Mouse (Mus musculus) Muller cell, postnatal 12 days (primary cell): ENCODE results near the gene Btk.

Experiments used
- DNase-seq: peaks from one replicate; pipeline ENCODE4 v3.0.0-alpha.2; 2015; ENCODE audit errors: inconsistent ontology term

The Btk gene

DNA sequence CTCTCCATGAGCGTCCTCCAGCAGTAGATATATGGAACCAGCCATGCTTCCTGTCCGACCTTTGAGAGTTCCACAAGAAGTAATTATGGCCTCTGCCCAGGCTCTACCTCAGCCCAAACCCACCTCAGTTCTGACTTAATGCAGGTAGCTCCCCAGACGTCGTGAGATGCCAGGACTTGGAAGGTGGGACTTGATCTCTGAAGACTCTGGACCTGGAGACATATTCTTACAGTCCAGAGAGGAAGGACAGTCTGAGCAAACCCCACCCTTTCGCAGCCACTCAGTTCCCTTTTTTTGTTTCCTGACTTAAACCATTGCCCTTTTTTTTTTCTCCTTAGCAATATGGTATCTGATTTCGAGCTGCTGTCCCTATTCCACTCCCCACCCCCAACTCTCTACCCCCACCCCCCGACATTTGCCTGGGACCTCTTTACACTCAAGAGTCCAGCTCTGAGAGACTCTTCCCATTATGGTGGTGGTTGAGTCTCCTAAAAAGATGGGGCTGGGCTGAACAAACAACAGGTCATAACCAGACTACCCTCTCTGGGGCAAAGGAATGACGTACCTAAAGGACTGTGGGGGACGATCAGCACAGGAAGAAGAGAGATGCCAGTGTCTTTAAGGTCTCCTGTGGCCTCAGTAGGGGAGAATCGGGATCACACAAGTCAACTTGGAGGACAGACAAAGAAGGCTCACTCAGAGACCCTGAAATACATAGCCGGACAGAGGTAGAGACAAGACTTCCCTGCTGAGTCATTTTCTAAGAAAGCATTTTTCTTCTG is at the start of gene Btk:
TSS of gene Btk (minus strand) at position 683 of the 782 bp plus-strand sequence.
- no peak for DNase-seq

DNA sequence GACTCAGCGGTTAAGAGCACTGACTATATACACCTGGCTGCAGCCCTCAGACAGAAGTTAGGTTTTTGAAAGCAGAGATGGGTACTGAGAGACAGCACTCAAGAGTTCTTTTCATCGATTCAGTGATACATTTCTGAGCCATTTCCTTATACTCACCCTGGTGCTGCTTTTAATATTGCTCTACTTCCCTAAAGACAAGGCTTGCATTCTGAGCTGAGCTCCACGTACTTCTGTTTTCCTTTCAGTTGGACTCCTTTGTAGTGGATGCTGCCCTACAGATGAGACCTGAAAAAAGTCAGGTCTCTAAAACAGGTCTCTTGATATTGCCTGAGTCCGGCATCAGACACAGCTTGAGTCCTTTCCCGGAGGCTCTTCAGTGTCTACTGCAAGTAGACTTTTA is 49.3 kb upstream of the Btk start:
- DNase-seq = no peak

DNA sequence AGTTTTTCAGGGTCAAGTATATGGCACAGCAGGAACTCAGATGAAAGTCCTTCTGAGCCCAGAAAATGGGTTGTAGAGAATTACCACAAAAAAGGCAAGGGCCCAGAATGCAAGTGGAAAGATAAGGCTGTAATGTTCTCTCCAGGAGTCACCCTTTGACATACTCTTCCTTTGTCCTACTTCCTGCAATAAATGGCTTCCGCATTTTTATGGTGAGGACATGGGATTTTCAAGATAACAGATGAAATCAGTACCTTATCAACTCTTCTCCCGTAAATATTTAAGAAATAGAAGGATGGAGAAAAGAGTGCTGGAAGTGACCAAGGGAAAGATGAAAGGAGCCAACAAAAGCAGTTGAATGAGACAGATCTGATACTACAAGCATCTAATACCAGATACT is 44.8 kb upstream of the Btk start:
- no peak for DNase-seq

DNA sequence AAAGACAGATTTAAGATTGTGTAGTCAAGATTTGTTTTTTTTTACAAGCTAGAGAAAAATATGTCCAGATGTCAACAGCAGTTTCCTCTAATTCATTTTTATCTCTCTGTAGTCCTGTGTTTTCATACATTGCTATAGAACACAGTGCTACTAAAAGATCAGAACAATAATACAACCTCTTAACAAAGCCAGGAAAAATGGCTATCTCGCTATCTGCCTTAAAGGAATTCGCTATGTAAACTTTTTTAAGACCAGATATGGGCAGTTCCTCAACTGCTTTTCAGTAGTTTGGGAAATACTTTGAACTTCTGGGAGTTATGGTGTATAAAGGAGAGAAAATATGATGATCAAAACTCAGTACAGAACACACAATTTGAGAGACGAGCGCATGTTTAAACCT is 40.0 kb upstream of the Btk start:
- no peak for DNase-seq

- DNase-seq = no peak
Measured at GRCm38 (mm10) chrX:134621685-134622084, 38.3 kb upstream of the Btk start.

- no peak for DNase-seq
Measured at GRCm38 (mm10) chrX:134620254-134620865, 37.0 kb upstream of the Btk start.

- DNase-seq = no peak
Measured at GRCm38 (mm10) chrX:134619695-134620094, 36.3 kb upstream of the Btk start.

- no peak for DNase-seq
Measured at GRCm38 (mm10) chrX:134614306-134614705, 30.9 kb upstream of the Btk start.

DNA sequence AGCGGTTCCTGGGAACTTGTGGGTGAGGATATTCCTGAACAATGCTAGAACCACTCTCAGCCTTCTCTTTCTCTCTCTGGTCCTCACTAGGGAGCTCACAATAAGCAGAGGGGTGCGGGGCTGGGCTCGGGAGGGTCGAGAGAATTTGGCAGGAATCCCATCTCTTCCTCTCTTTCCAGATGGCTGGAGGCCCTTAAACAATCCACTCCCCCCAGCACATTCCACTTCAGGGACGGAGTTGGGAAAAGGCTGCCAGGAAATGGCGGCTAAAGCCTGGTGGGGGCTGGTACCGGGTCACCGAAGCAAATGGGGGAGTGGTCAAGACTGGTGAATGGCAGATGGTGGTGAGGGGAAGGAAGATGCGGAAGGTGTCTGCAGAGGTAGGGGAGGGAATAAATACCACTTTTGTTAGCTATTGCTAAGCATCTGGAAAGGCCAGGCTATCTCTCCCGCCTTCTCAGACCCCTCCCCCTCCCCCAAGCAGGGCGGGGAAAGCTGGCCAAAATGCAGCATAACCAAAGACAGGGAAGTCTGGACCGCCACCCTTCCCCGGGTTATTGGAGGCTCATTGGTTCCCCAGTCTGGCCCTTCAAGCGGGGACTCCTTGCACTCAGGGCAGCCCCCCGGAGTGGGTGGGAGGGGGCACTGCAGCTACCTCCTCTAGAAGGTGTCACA is 29.1 kb upstream of the Btk start:
- DNase-seq = peak; percentile 63

GRCm38 (mm10) chrX:134610984-134611383 is 27.6 kb upstream of the Btk start:
- no peak for DNase-seq

GRCm38 (mm10) chrX:134609472-134609871 is 26.1 kb upstream of the Btk start:
- peak; percentile 27 for DNase-seq

DNA sequence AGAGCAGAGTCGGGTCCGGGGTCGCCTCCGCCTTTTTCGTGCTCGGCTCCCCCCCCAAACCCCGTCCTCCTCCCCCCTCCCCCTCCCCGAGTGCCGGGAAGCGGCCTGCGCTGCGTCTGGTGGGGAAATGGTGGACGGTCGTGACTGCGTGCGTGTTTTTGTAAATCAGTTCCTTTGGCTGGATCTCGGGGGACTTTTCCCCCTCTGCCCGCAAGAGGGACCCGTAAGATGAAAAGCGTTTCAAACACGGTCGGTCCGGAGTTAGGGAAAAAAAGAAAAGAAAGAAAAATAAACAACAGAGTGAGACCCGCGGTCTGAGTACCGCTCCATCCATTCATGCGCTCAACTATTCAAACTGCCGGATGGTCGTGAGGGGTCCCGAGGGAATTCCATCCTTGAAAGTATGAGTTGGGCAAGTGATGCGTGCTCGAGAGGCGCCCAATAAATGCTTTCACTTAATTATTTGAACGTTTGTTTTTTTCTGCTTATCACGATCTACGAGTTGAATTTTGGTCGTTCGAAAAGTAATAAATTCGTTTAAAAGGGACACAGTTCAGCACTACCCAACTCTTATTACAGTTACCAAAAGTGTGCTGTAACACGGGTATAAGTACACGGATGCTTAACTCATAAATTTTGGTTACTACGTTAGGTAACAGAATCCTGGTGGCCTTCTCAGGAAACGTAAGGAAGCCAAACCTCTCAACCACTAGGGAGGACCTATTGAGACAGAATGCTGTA is 18.2 kb upstream of the Btk start:
- DNase-seq = peak; percentile 42

GRCm38 (mm10) chrX:134600659-134601379 is 17.4 kb upstream of the Btk start, which contains the start of the genes Gla and Hnrnph2:
Gla (minus strand) TSS chrX:134601125.
Hnrnph2 (plus strand) TSS chrX:134601179.
- DNase-seq = peak; percentile 92

DNA sequence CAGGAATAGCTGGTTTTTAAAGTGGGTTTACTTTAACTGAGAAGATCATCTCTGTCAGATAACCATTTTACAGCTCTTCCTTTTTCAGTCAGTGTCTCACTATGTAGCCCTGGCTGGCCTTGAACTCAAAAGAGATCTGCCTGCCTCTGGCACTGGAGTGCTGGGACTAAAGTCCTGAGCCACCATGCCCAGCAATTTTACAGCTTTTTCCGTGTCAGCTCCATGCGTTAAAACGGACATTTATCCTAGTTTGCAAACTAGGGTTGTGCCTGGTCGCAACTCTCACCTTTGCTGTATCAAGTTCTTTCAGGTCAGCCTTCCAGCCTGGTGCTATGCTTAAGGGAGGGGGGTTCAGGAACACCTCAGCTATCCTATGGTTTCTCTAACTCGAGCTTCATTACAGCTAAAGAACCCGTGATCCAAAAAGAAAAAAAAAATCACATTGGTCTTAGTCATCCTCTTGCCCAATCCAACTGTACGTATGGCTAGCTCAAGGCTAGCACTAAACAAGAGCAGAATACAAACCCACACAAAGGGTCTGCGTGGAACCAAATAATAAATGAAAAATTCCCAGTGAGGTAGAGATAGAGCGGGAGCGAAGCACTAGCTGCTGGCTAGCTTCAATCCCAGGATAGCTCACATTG is 16.7 kb upstream of the Btk start:
- peak; percentile 2 for DNase-seq

GRCm38 (mm10) chrX:134589836-134590235 is 6.5 kb upstream of the Btk start:
- no peak for DNase-seq

DNA sequence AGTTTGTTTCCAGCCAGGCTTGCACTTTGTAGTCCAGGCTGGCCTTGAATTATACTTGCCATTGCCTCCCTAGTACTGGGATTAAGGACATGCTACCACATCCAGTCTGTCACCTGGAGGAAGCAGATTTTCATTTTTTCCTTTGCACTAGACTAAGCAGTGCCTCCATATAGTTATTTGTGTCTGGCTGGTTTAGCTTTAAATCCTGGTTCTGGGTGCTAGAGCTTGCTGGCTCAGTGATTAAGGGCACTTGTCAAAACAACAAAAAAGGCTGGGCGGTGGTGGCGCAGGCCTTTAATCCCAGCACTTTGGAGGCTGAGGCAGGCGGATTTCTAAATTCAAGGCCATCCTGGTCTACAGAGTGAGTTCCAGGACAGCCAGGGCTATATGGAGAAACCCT is 5.6 kb upstream of the Btk start:
- DNase-seq = no peak

DNA sequence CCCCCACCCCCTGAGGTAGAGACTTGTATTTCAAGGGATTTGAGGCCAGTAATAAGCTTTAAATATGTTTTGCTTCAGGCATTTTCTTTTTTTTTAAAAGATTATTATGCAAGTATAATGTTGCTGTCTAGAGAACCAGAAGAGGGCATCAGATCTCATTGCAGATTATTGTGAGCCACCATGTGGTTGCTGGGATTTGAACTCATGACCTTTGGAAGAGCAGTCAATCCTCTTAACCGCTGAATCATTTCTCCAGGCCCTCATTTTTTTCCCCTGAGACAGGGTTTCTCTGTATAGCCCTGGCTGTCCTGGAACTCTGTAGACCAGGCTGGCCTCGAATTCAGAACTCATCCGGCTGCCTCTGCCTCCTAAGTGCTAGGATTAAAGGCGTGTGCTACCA is 4.9 kb upstream of the Btk start:
- DNase-seq = no peak

DNA sequence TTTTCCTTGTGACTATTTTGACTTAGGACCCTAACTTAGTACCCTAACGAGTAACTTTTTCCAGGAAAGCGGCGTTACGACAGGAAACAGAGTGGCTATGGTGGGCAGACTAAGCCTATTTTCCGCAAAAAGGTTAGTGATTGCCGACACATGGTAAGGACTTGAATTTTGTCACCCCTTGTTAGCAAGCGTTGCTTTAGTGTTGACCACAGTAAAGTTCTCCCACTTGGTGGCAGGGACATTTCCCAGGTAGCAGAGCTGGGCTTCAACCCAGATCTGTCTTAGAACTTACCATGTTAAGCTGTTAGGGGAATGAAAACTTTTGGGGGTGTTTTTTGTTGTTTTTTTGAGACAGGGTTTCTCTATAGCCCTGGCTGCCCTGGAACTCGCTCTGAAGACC is 3.1 kb upstream of the Btk start:
- DNase-seq = no peak

GRCm38 (mm10) chrX:134585103-134586002 is 2.0 kb upstream of the Btk start, which contains the start of gene Rpl36a:
Rpl36a (plus strand) TSS chrX:134585654.
- peak; percentile 84 for DNase-seq

GRCm38 (mm10) chrX:134582270-134582669 is 1.1 kb downstream of the Btk start:
- DNase-seq = no peak
